Mouse (Mus musculus) brain, embryonic 14.5 days (tissue): ENCODE data around the gene Cntfr. TPM values are rescaled to one million over a fixed set of nuclear protein-coding genes. Genes with fewer than 3 reads are reported as not detected.

ENCODE experiments used
- DNase-seq: peaks from one replicate; pipeline ENCODE4 v3.0.0-alpha.2; 2011; ENCODE audit warnings: low read depth
- CTCF ChIP-seq: fragments of 200-500 bp; IDR thresholded peaks from 2 replicates; pipeline ENCODE4 v1.5.1; 2012; ENCODE audit warnings: inconsistent platforms, mild to moderate bottlenecking, moderate library complexity, borderline replicate concordance; ENCODE audit not compliant: insufficient read depth, insufficient read length; ENCODE audit errors: extremely low read depth
- POLR2A ChIP-seq: fragments of 200-500 bp; IDR thresholded peaks from 2 replicates; pipeline ENCODE4 v1.6.1; 2012; ENCODE audit warnings: mild to moderate bottlenecking, inconsistent platforms, borderline replicate concordance; ENCODE audit not compliant: poor library complexity, insufficient read depth, insufficient read length, severe bottlenecking; ENCODE audit errors: extremely low read depth
- polyA plus RNA-seq: library from polyadenylated mRNA; depleted of rRNA; stranded (reverse); fragments of >200 nt; gene quantifications from 2 replicates; pipeline ENCODE4 v1.2.3, GENCODE M21; 2012

The Cntfr gene
- polyA plus RNA-seq, 1 experiment, result 109 TPM

- TF ChIP-seq POLR2A (no peak), CTCF (no peak)
- DNase-seq, result no peak
These were observed 26.1 kb downstream of the Cntfr start for GRCm38 (mm10) chr4:41670836-41671235.

GRCm38 (mm10) chr4:41666646-41667045 is 30.2 kb downstream of the Cntfr start:
- DNase-seq, result no peak
- TF ChIP-seq POLR2A (no peak), CTCF (no peak)

- TF ChIP-seq CTCF (no peak), POLR2A (no peak)
- no peak for DNase-seq
These were observed 31.7 kb downstream of the Cntfr start for GRCm38 (mm10) chr4:41665009-41665675.

GRCm38 (mm10) chr4:41664533-41664932 is 32.4 kb downstream of the Cntfr start:
- TF ChIP-seq POLR2A (no peak), CTCF (no peak)
- DNase-seq, result no peak

GRCm38 (mm10) chr4:41663614-41664013 is 33.3 kb downstream of the Cntfr start:
- no peak for DNase-seq
- TF ChIP-seq CTCF (no peak), POLR2A (no peak)

- no peak for DNase-seq
- TF ChIP-seq CTCF, result no peak
- no peak for TF ChIP-seq POLR2A
These were observed 34.2 kb downstream of the Cntfr start for GRCm38 (mm10) chr4:41662723-41663122.

- TF ChIP-seq CTCF, result no peak
- TF ChIP-seq POLR2A, result no peak
These were observed 35.9 kb downstream of the Cntfr start for GRCm38 (mm10) chr4:41660851-41661430.

GRCm38 (mm10) chr4:41659556-41659955 is 37.3 kb downstream of the Cntfr start:
- DNase-seq, result peak; percentile 45
- no peak for TF ChIP-seq CTCF
- no peak for TF ChIP-seq POLR2A

More at GRCm38 (mm10) chr4:41660851-41661430, 35.9 kb downstream of the Cntfr start:
- peak; percentile 94 for DNase-seq

GRCm38 (mm10) chr4:41658566-41659384 is 38.1 kb downstream of the Cntfr start:
- no peak for DNase-seq

GRCm38 (mm10) chr4:41655525-41655924 is 41.4 kb downstream of the Cntfr start:
- no peak for DNase-seq

More at GRCm38 (mm10) chr4:41658566-41659384, 38.1 kb downstream of the Cntfr start:
- TF ChIP-seq POLR2A (no peak), CTCF (no peak)

GRCm38 (mm10) chr4:41654217-41654616 is 42.7 kb downstream of the Cntfr start:
- no peak for TF ChIP-seq POLR2A
- TF ChIP-seq CTCF, result peak; percentile 71
- peak; percentile 74 for DNase-seq

More at GRCm38 (mm10) chr4:41655525-41655924, 41.4 kb downstream of the Cntfr start:
- TF ChIP-seq CTCF, result no peak
- no peak for TF ChIP-seq POLR2A
